Comparison of ENCODE assay signal across 12 mouse cellular contexts in the genomic region with DNA sequence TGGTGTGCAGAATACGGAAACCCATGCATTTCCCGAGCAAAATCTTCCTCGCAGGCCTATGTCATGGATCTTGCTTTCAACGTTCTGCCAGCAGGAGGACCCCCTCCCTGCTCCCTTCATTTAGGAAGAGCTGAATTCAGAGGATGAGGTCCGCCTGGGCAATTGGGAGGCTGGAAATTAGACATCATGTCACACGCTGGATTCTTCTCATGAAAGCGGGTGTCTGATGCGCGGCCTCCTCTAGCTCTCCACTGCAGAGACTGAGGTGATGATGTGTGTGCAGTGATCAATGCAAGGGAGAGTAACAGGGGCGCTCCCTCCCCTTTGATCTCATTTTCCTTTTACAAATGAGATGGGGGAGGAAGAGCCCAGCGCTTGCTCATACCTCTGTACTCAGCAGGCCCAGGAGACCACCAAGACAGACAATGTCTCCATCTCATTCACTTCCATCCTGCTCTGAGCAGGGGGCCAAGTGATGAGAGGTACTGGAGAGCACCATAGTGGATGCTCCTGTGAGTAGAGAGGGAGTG.
DNase-seq lines count a peak whose midpoint lies in the region; ATAC-seq lines count a peak whose summit lies in the region.
"Had no signal": no experiment of that assay in that cellular context is flagged by ENCODE, and none has a peak within 500 bp of the region (broad histone marks: within the 10 kb centered on the region; RNA-seq: fewer than 3 reads in every experiment).

No protein-coding gene starts in this region.

- H3K4me3 ChIP-seq in heart, embryonic 12.5 days, result no peak overlapping the region
- no peak overlapping the region for H3K4me3 ChIP-seq in forebrain, embryonic 14.5 days (ENCODE audit: low read depth, low read length)
- H3K4me3 ChIP-seq in midbrain, embryonic 13.5 days (replicated peaks), result no peak overlapping the region
- H3K4me3 ChIP-seq: limb, embryonic 15.5 days had no signal

- H3K27ac ChIP-seq in heart, embryonic 12.5 days (ENCODE audit: poor library complexity, severe bottlenecking), result no peak overlapping the region
- H3K27ac ChIP-seq in forebrain, embryonic 14.5 days (ENCODE audit: low read depth, low read length), result no peak overlapping the region
- peak overlapping the region; percentile 67 for H3K27ac ChIP-seq in midbrain, embryonic 13.5 days
- H3K27ac ChIP-seq: limb, embryonic 15.5 days had no signal

- no peaks in the 10 kb centered on the region for H3K9me3 ChIP-seq in heart, embryonic 12.5 days (replicated peaks)
- H3K9me3 ChIP-seq in forebrain, embryonic 14.5 days (replicated peaks; ENCODE audit: control insufficient read depth, low read length), result no peaks in the 10 kb centered on the region
- no peaks in the 10 kb centered on the region for H3K9me3 ChIP-seq in midbrain, embryonic 13.5 days
- H3K9me3 ChIP-seq: limb, embryonic 15.5 days had no signal

- DNase-seq in heart, adult 11 months, result no peak
- peak; percentile 29 for DNase-seq in brain, adult 2 months (ENCODE audit: low read depth, low spot score)
- peak; percentile 71 for DNase-seq in forebrain, embryonic 14.5 days (ENCODE audit: low spot score)
- DNase-seq in urinary bladder, postnatal 14 days (ENCODE audit: low spot score), result no peak
- DNase-seq in layer of hippocampus, adult 11-12 months (ENCODE audit: low spot score), result no peak
- no peak for DNase-seq in liver
- DNase-seq: adrenal gland, adult 2 months; cerebellum, adult 9-11 months; lung, postnatal 4 days had no signal

- H3K27me3 ChIP-seq in heart, embryonic 12.5 days (replicated peaks), result no peaks in the 10 kb centered on the region
- no peaks in the 10 kb centered on the region for H3K27me3 ChIP-seq in forebrain, embryonic 14.5 days (replicated peaks; ENCODE audit: control insufficient read depth, insufficient read depth, low read length)
- H3K27me3 ChIP-seq in midbrain, embryonic 13.5 days, result no peaks in the 10 kb centered on the region
- H3K27me3 ChIP-seq: limb, embryonic 15.5 days had no signal

- ATAC-seq in heart, embryonic 12.5 days (ENCODE audit: insufficient number of reproducible peaks, low FRiP score), result no peak
- ATAC-seq in forebrain, embryonic 14.5 days, result peak; percentile 66
- peak; percentile 88 for ATAC-seq in midbrain, embryonic 13.5 days

- WGBS in heart, embryonic 12.5 days, result 37% methylated on average over 11 of the region's 11 CpGs
- WGBS in forebrain, embryonic 14.5 days, result 23% methylated on average over 11 of the region's 11 CpGs
- 21% methylated on average over 11 of the region's 11 CpGs for WGBS in midbrain, embryonic 13.5 days

- H3K4me2 ChIP-seq in heart, embryonic 12.5 days, result 0 out of 2 replicates have a peak overlapping the region, but pooled peaks have one; percentile 4
- 0 out of 2 replicates have a peak overlapping the region, but pooled peaks have one; percentile 4 for H3K4me2 ChIP-seq in forebrain, embryonic 14.5 days (ENCODE audit: low read length)
- 0 out of 2 replicates have a peak overlapping the region, but pooled peaks have one; percentile 3 for H3K4me2 ChIP-seq in midbrain, embryonic 13.5 days (replicated peaks)
- H3K4me2 ChIP-seq: limb, embryonic 15.5 days had no signal

- H3K4me1 ChIP-seq in heart, embryonic 12.5 days (replicated peaks), result peaks cover 7% of the 10 kb centered on the region; the same call in 1 of the 2 replicates
- peaks cover 5% of the 10 kb centered on the region; the same call in 1 of the 2 replicates for H3K4me1 ChIP-seq in forebrain, embryonic 14.5 days (ENCODE audit: control insufficient read depth, insufficient read depth, low read length)
- H3K4me1 ChIP-seq in midbrain, embryonic 13.5 days (replicated peaks), result peaks cover 18% of the 10 kb centered on the region
- H3K4me1 ChIP-seq: limb, embryonic 15.5 days had no signal

- no peaks in the 10 kb centered on the region for H3K36me3 ChIP-seq in heart, embryonic 12.5 days
- H3K36me3 ChIP-seq in forebrain, embryonic 14.5 days (ENCODE audit: control insufficient read depth, insufficient read depth, low read length), result no peaks in the 10 kb centered on the region
- H3K36me3 ChIP-seq in midbrain, embryonic 13.5 days, result no peaks in the 10 kb centered on the region
- H3K36me3 ChIP-seq: limb, embryonic 15.5 days had no signal

- no peak overlapping the region for H3K9ac ChIP-seq in heart, embryonic 12.5 days
- no peak overlapping the region for H3K9ac ChIP-seq in forebrain, embryonic 14.5 days (ENCODE audit: low read length)
- H3K9ac ChIP-seq in midbrain, embryonic 13.5 days (replicated peaks), result no peak overlapping the region
- H3K9ac ChIP-seq: limb, embryonic 15.5 days had no signal

Comparison
In these comparisons a context has a peak if more than half of its experiments do, and no peak if none do; other contexts are left out.
1. DNase-seq: peak in brain, adult 2 months (single experiment) and forebrain, embryonic 14.5 days (single experiment); none in heart, adult 11 months (single experiment), urinary bladder, postnatal 14 days (single experiment), layer of hippocampus, adult 11-12 months (single experiment) and liver (single experiment).
2. Peak in every context shown above with its lines, with median percentiles within 50 percentile points of each other: H3K4me2 ChIP-seq.